Mouse (Mus musculus): ENCODE data around the gene Lamtor2.

Lamtor2 gene

DNA sequence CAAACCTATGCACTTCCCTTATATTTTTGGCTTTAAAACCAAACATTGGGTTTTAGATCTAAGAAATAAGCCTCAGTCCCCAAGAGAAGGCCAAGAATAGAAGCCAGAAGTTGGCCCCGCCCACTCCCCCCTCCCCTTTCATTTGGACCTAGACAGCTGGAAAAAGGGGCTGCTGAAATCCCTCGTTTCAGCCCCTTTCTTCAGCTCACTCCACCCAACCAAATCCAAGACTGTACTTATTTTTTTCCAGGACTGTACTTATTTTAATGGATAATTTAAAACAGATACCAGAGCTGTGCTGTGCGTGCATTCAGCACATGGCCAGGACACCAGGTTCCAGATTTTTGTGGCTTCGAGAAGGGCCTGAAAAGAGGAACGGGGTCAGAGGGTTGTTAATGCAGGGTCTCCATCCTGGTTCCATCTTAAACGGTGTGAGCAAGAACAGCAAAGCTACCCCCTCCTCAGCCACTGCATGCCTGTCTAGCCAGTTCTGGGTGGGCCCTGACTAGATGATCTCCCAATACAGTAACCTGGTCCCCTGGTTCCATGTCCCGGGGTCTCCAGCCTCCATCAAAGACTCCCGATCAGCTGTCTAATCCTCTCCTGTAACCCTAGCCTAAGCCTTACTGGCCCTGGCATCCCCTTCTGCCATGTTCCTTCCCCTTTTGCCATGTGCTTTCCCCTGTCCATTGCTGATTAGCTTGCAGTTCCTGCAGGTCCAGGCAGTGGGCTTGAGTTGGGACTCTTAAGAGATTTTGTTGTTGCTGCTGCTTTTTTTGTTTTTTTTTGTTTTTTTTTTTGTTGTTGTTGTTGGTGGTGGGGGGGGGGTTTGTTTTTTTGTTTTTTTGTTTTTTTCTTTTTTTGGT lies 48.8 kb downstream of the Lamtor2 start:
- peak; percentile 59 for DNase-seq (ENCODE audit: extremely low read depth, low read depth)

DNA sequence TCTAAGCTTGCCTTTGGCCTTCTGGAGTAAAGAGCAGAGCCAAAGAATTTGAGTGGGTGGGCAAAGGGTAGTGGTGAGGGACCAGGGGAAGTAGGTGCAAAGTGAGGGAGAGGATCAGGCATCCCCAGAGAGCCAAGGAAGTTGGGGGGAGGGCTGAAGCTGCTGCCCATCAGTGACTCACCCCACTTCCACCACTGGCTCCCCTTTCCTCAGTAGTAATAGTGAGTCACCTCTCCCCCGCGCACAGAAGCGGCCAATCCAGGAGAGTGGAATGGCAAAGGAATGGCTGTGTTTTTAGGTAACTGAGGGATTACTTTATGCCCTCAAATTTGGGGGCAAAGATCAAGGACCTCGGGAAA lies 49.4 kb downstream of the Lamtor2 start:
- no peak for DNase-seq (ENCODE audit: extremely low read depth, low read depth)

DNA sequence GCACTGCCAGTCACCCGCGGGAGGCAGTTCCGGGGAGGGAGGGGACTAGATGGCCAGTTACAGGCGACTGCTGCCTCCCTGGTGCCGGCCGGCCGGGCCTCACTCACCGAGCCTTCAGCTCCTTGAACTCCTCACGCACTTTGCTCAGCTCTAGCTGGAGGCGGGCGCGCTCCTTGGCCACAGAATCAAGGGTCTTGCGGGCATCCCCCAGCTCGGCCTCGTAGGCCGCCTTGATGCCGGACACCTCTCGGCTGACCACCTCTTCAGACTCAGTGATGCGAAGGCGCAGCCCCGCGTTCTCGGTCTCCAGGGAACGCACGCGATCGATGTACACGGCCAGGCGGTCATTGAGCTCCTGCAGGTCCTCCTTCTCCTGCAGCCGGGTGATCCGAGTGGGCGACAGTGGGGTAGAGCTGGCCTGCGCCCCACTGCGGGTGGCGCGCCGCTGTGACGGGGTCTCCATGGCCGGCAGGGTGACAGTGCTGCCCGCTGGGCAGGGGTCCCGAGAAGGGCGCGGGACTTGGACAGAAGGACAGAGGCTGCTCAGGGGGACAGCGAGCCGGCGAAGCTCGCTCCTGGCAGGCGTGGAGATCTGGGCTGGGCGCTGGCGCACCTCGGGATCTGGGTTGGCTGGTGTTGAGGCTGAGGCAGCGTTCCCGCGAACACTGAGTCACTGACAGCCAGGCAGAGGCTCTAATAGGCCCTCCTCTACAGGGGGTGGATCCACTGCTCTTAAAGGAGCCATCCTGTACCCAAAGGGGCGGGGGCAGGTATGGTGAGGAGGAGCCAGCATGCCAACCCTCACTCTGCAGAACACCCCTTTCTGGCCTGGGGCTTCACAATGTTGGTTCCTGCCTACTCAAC lies 50.0 kb downstream of the Lamtor2 start:
- DNase-seq (ENCODE audit: extremely low read depth, low read depth), result peak; percentile 96

DNA sequence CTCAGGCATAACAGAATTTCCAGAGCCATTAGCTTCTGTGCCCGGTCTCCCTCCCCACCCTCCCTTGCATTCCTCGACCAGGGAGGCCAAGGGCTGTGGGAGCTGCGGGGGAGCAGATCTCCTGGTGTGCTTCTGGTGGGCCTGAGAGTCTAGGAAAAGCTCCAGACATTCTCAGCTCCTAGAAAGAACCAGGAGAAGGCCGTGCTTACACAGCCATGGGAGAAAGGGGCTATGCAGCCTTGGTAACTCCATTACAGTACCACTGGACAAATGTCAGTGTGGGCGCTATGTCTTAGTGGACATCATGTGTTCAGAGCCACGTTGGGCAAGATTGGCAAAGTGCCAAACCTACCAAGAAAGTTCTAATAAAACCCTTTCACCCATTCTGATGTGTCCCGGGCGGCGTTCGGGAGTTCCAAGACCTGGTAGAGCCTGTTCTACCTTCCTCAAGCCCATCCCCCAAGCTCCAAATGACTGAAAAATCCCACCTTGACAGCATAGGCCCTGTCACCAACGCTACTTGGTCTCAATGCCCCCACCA lies 50.8 kb downstream of the Lamtor2 start:
- no peak for DNase-seq (ENCODE audit: extremely low read depth, low read depth)

DNA sequence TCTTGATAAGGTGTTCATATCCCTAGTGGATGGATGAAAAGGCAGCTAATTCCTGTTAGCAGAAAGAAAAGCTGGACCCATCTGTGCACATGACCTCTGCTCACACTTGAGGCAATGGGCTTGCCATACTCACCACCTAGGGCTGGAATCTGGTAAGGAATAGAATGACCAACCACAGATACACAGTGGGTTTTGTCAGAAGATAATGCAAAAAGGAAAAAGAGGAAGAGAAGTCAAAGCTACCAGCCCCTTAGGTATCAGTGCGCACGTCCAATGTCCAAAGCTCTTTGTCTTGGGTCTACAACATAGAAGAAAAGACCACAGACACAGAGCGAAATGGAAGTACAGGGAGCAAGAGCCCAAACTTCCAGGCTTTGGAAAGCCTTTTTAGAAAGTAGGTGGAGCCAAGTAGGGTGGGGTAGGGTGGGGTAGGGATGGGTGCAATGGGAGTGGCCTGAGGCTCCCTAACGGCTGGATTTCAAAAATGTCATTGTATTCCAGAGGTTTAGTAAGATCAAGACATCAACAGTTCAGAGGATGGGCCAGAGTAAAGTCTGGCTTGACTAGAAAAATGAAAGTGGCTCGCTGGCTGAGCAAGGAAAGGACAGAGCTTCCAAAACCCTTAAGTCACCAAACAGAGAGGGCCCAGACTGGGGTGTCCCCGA lies 51.4 kb downstream of the Lamtor2 start:
- DNase-seq (ENCODE audit: extremely low read depth, low read depth), result peak; percentile 71

DNA sequence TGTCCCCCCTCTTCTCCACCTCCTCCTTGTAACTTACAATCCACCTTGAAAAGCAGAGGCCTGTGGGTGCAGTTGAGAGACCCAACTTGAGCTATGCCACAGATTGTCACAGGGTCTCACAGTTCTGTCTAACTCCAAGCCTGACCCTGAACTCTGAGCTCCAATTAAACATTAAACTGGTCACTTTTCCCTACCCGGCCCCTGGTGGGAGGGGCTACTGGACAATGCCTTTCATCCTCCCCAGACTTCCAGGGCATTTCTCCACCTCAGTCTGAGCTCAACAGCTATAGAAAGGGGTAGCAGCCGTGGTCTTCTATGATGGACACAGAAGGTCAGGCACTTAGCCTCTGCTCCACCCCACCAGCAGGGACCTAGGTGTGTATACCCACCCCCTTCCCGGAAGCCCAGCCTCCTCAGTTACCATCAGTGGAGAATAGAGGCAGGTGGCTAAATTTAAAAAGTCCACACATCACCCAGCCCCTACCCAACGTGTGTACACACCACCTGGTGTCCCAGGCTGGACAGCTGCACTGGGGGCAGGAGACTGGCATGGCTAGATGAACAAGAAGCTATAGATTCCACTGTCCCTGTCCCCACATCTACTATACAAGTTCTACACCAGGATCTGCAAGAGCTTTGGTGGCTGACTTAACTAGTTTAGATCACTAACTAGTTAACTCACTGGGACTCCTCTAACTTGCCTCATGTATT lies 52.1 kb downstream of the Lamtor2 start:
- peak; percentile 55 for DNase-seq (ENCODE audit: extremely low read depth, low read depth)

DNA sequence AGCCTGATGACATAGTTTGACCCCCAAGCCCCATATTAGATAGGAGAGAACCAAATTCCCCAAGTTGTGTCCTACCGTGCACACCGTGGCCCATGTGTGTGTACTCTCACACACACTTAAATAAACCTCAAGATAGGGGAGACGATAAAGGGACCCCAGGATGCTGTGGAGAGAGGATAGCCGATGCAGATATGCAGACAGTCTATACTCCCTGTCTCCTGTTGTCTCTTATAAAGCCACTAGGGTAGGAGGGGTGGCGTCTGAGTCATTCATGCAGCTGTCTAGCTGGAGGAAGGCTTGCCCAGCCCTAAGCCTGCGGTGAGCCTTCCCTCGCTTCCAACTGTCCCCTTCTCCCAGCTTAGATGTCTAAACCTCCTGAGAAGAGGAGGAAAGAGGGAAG lies 52.8 kb downstream of the Lamtor2 start:
- no peak for DNase-seq (ENCODE audit: extremely low read depth, low read depth)

Measured in MEL-GATA-1-ER (cell line).